8 mouse cellular contexts compared by ENCODE assay signal in genomic region chrX:53642980-53643961, GRCm38 (mm10). TPM values are rescaled to one million over a fixed set of nuclear protein-coding genes. Genes with fewer than 3 reads are reported as not detected.
DNase-seq lines count a peak whose midpoint lies in the region; ATAC-seq and TF ChIP-seq lines count a peak whose summit lies in the region.
"Not testable (repeated sequence)": the region's sequence is repeated elsewhere in the genome, so short reads cannot be mapped to it uniquely, and the experiment has no call there.

TSS of gene Rtl8a (minus strand) at chrX:53643682.

- peak within 1 kb of the TSS; percentile 45 for H3K4me3 ChIP-seq in embryonic facial prominence, embryonic 10.5 days
- H3K4me3 ChIP-seq in intestine, postnatal 0 days (ENCODE audit: low read depth, low read length), result peak within 1 kb of the TSS; percentile 31
- peak within 1 kb of the TSS; percentile 43 for H3K4me3 ChIP-seq in midbrain, embryonic 10.5 days

- not testable (repeated sequence) for H3K27ac ChIP-seq in embryonic facial prominence, embryonic 10.5 days (replicated peaks); intestine, postnatal 0 days (ENCODE audit: low read depth, low read length)
- H3K27ac ChIP-seq in midbrain, embryonic 10.5 days (replicated peaks), result peak within 1 kb of the TSS; percentile 33; the same call in 1 of the 2 replicates

- not testable (repeated sequence) for H3K36me3 ChIP-seq in embryonic facial prominence, embryonic 10.5 days (replicated peaks); intestine, postnatal 0 days (ENCODE audit: control insufficient read depth, insufficient read depth); midbrain, embryonic 10.5 days

- DNase-seq in adrenal gland, postnatal 14 days, result peak; percentile 89
- peak; percentile 84 for DNase-seq in embryonic facial prominence, embryonic 10.5 days (ENCODE audit: low spot score)
- peak; percentile 53 to 71 for DNase-seq in left cerebral cortex, postnatal 36 days (ENCODE audit: low spot score in 2 of 2)
- peak; percentile 78 for DNase-seq in midbrain, embryonic 10.5 days (ENCODE audit: low spot score)
- DNase-seq in right cerebral cortex, postnatal 36 days (ENCODE audit: low spot score in 2 of 2), result peak; percentile 49 to 76
- DNase-seq in urinary bladder, postnatal 4 days (ENCODE audit: low spot score in 2 of 2), result peak; percentile 64 to 85

- intact Hi-C loops in left cerebral cortex, postnatal 36 days (cut with DNase I), result not testable (repeated sequence)

- peak within 1 kb of the TSS; percentile 43 for H3K4me2 ChIP-seq in intestine, postnatal 0 days (replicated peaks; ENCODE audit: low read depth)

- H3K27me3 ChIP-seq in embryonic facial prominence, embryonic 10.5 days (replicated peaks; ENCODE audit: low read depth, poor library complexity, severe bottlenecking); intestine, postnatal 0 days (replicated peaks; ENCODE audit: control insufficient read depth, insufficient read depth, low read length); midbrain, embryonic 10.5 days (ENCODE audit: low read depth, poor library complexity, severe bottlenecking): not testable (repeated sequence)

- peak; percentile 99 for ATAC-seq in granulocyte monocyte progenitor cell, adult 5-6 weeks (replicated peaks; ENCODE audit: poor library complexity, severe bottlenecking)
- ATAC-seq in intestine, postnatal 0 days, result peak; percentile 86

- WGBS in embryonic facial prominence, embryonic 10.5 days, result 22% methylated on average over 12 of the region's 50 CpGs
- 21% methylated on average over 11 of the region's 50 CpGs for WGBS in intestine, postnatal 0 days
- 21% methylated on average over 14 of the region's 50 CpGs for WGBS in midbrain, embryonic 10.5 days

- TF ChIP-seq CTCF in intestine, postnatal 0 days (IDR thresholded peaks at IDR 0.05; ENCODE audit: low read depth), result not testable (repeated sequence)

- H3K9me3 ChIP-seq in embryonic facial prominence, embryonic 10.5 days; intestine, postnatal 0 days (ENCODE audit: control insufficient read depth); midbrain, embryonic 10.5 days (replicated peaks): not testable (repeated sequence)

- not testable (repeated sequence) for H3K9ac ChIP-seq in intestine, postnatal 0 days (ENCODE audit: low read depth, low read length)

- not testable (repeated sequence) for H3K4me1 ChIP-seq in embryonic facial prominence, embryonic 10.5 days; intestine, postnatal 0 days (replicated peaks; ENCODE audit: control insufficient read depth, insufficient read depth, low read length); midbrain, embryonic 10.5 days

RNA-seq across cellular contexts. Expression of gene Rtl8a, which starts in this region (rescaled TPM):
- total RNA-seq in adrenal gland, postnatal 14 days (2021), result 141 and 165 TPM in 2 replicates
- 44.2 and 50.6 TPM in 2 replicates for polyA plus RNA-seq in embryonic facial prominence, embryonic 10.5 days (2016; fragmentation: Nextera tagmentation; extraction: Ambion mirVana)
- total RNA-seq in granulocyte monocyte progenitor cell, adult 5-6 weeks (2014; fragmentation: Nextera tagmentation), result 7.7 and 12.6 TPM in 2 replicates
- 3.2 and 5.5 TPM in 2 replicates for total RNA-seq in granulocyte monocyte progenitor cell, adult 5-6 weeks (2017)
- polyA plus RNA-seq in intestine, postnatal 0 days (2015; fragmentation: Nextera tagmentation; extraction: Ambion mirVana), result 45.6 and 46.0 TPM in 2 replicates
- total RNA-seq in left cerebral cortex, postnatal 36 days (2021), result 100 to 1,000 TPM; 285 to 399 TPM
- polyA plus RNA-seq in midbrain, embryonic 10.5 days (2016; fragmentation: Nextera tagmentation; extraction: Ambion mirVana), result 55.9 and 75.2 TPM in 2 replicates

Comparison
In these comparisons a context has a peak if more than half of its experiments do, and no peak if none do; other contexts are left out.
1. RNA of gene Rtl8a (total RNA-seq): 285 to 399 TPM in left cerebral cortex, postnatal 36 days and 141 to 165 TPM in adrenal gland, postnatal 14 days; 3.2 to 12.6 TPM in granulocyte monocyte progenitor cell, adult 5-6 weeks; every median in the first group is over 10 times any median in the second.
2. Peak in every context shown above with its lines, with median percentiles within 50 percentile points of each other: DNase-seq and H3K4me3 ChIP-seq.